Mouse (Mus musculus) adrenal gland, adult 18-20 months (tissue): Measurements from ENCODE around the gene Gm14496. TPM values are rescaled to one million over a fixed set of nuclear protein-coding genes. Genes with fewer than 3 reads are reported as not detected.
"Not testable (repeated sequence)": the region's sequence is repeated elsewhere in the genome, so short reads cannot be mapped to it uniquely, and the experiment has no call there.

Experiments used
- DNase-seq, 2 experiments: peaks; one replicate each; pipeline ENCODE4 v3.0.0; 2021 to 2022; ENCODE audit warnings: low spot score in 2 of 2
- long read RNA-seq, 2 experiments: library from polyadenylated mRNA; stranded (forward); transcript quantifications; one replicate each; pipeline ENCODE4 v2.0.0; 2021
- total RNA-seq, 2 experiments: library from RNA; stranded (reverse); gene quantifications; 1 replicate in 1 of 2; 2 replicates in 1 of 2; pipeline ENCODE4 v1.2.3; 2021

Gene Gm14496
- not detected for total RNA-seq
- long read RNA-seq, experiment 1, result 0 reads
- long read RNA-seq, experiment 2, result 0 reads

DNA sequence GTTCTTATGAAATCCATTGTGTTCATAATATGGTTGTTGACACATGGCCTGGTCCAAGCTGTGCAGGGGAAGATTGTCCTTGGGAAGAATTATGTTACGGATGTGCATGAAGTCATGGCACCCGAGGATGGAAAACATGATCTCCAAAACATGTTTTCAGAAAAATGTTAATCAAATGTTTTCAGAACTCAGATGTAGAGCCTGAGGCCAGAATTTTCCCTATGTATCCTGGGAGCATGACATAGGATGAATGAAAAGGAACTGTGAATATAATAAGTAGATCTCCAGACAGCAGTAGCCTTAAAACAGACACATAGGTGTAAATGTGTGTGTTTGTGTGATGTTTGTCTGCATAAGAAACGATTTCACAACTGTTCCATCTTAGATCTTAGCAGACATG lies at the start of gene Gm14496:
TSS of gene Gm14496 (plus strand) at position 301 of the 400 bp plus-strand sequence.
- no peak for DNase-seq

DNA sequence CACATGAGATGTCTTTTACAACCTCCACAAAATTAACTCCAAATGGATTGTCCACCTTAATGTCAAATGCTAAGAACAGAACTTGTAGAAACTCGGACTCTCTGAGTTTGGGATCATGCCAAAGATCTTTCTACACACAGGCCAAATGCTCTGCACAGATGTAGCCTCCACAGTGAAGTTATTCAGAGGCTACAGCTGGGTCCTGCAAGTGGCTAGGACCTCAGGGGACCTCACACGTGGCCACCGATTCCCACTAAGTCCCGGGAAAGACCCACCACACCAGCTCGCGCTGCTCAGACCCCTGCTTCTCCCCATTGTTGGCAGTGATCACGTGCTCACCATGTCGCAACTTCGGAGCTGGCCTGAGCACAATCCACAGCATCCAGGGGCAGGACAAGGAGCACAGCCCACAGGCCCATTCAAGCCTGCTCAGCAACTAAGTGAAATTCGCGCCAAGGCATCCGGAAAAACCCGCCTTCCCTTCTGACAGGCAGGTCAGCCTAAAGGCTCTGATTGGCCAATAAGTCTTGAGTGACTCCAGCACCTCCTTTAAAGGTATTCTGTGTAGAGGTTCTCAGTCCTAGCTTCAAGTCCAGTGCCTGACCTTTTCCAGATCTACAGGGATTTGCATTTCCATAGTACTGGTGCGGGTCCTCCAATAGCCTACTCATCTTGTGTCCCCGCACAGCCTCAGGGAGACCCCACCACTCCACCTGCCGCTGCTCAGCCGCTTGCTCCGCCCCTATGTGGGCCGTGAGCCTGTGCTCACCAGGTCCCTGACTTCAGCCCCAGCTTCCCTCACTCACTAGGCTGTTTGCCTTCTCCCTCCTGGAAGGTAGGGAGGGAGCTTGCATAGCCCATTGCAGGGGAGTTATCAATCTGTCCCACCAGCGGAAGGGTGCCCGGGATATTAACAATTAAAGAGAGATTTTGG lies 37.9 kb upstream of the Gm14496 start:
- not testable (repeated sequence) for DNase-seq

DNA sequence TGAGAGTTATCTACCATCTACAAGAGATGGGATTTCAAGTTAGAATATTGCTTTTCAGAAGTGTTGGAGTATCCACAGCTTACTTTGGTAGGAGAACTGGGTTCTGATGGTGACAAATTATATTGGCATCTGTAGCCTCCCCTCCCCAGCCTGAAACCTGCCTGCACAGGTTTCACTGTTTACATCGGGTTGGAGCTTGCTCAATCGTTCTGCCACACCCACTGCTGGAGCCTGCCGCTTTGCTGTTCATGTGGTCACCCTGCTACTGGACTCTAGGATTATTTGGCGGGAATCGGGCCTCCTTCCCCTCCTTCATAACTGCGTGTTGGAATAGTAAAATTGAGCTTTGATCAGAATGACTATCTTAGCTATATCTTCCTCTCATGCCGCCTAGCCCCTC lies 22.5 kb upstream of the Gm14496 start:
- no peak for DNase-seq

DNA sequence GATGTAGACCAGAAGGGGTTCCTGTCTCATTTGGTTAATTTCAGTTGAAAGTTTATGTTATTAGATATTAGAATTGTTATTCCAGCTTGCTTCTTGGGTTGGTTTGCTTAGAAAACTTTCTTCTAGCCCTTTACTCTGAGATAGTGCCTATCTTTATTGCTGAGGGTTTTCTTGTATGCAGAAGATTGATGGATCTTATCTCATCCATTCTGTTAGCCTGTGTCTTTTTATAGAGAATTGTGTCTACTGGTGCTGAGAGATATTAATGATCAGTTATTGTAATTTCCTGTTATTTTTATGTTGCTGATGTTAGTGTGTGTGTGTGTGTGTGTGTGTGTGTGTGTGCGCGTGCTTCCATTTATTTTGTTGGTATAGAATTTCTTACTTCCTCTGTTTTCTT lies 21.7 kb upstream of the Gm14496 start:
- DNase-seq, result no peak

DNA sequence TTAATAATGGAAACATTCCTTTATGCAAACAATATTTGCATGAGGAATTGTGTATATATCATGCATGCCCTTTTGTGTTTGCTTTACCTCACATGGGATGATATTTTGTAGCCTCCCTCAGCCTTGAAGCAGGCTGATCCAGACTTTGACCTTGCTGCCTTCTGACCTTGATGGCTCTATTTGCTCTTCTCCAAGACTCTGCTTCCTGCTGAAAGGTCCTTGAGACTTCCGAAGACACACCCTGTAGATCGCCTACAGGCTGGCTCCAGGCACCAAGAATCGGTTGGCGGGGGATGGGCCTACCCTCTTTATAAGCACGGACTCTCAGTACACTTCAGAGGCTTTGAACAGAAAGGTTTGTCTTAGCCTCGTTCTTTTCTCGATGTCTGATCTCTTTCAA lies 9.0 kb upstream of the Gm14496 start:
- DNase-seq, result not testable (repeated sequence)

Other genes with a start within 250 kb of the Gm14496 start
- 1 to 10 TPM; 2.3 to 5.9 TPM for gene Myt1, start 227.8 kb upstream of the Gm14496 start, total RNA-seq
- 10 to 100 TPM; 42.6 to 50.7 TPM for gene Pcmtd2, start 153.3 kb upstream of the Gm14496 start, total RNA-seq
- gene Polr3k, start 126.8 kb upstream of the Gm14496 start, total RNA-seq, result 10 to 100 TPM; 14.2 to 17.3 TPM